Mouse (Mus musculus) left cerebral cortex, adult 18-20 months (tissue): ENCODE results near the gene Trnt1. TPM values are rescaled to one million over a fixed set of nuclear protein-coding genes. Genes with fewer than 3 reads are reported as not detected.

ENCODE experiments used
- DNase-seq, 2 experiments: peaks; one replicate each; pipeline ENCODE4 v3.0.0; 2021 to 2022; ENCODE audit warnings: low spot score in 2 of 2, mixed read lengths in 1 of 2
- long read RNA-seq, 2 experiments: library from polyadenylated mRNA; stranded (forward); transcript quantifications; one replicate each; pipeline ENCODE4 v2.0.0; 2021
- total RNA-seq, 2 experiments: library from RNA; stranded (reverse); gene quantifications; 2 replicates each; pipeline ENCODE4 v1.2.3; 2021

Trnt1 gene
- total RNA-seq, result 10 to 100 TPM; 51.4 to 55.0 TPM
- long read RNA-seq, experiment 1, transcript Trnt1-203 (9 exons, 1,398 nt), result minor isoform, 19 of 77 reads
- long read RNA-seq, experiment 1, transcript Trnt1-201 (9 exons, 2,283 nt), result major isoform, 39 of 77 reads
- long read RNA-seq, experiment 1, partial matches to known transcripts, result 10 of 77 reads
- long read RNA-seq, experiment 1, other reads (novel, unspliced or antisense), result 8 of 77 reads
- long read RNA-seq, experiment 2, transcript Trnt1-201 (9 exons, 2,283 nt), result major isoform, 35 of 77 reads
- long read RNA-seq, experiment 2, transcript Trnt1-203 (9 exons, 1,398 nt), result minor isoform, 18 of 77 reads
- long read RNA-seq, experiment 2, partial matches to known transcripts, result 21 of 77 reads
- long read RNA-seq, experiment 2, other reads (novel, unspliced or antisense), result 3 of 77 reads

- DNase-seq, result peak; percentile 97
Observed at GRCm38 (mm10) chr6:106768640-106769289, at the start of gene Trnt1. Trnt1 (plus strand) TSS chr6:106769120.

GRCm38 (mm10) chr6:106725642-106726041 is 43.3 kb upstream of the Trnt1 start:
- DNase-seq, result no peak

GRCm38 (mm10) chr6:106726078-106726477 is 42.8 kb upstream of the Trnt1 start:
- no peak for DNase-seq

- no peak for DNase-seq
Observed at GRCm38 (mm10) chr6:106727703-106728102, 41.2 kb upstream of the Trnt1 start.

GRCm38 (mm10) chr6:106729682-106730314 is 39.1 kb upstream of the Trnt1 start:
- no peak for DNase-seq

- no peak for DNase-seq
Observed at GRCm38 (mm10) chr6:106732563-106732962, 36.4 kb upstream of the Trnt1 start.

- no peak for DNase-seq
Observed at GRCm38 (mm10) chr6:106738229-106738628, 30.7 kb upstream of the Trnt1 start.

- DNase-seq, result no peak
Observed at GRCm38 (mm10) chr6:106740244-106740825, 28.6 kb upstream of the Trnt1 start.

GRCm38 (mm10) chr6:106743556-106744233 is 25.2 kb upstream of the Trnt1 start:
- no peak for DNase-seq

- DNase-seq, result no peak
Observed at GRCm38 (mm10) chr6:106745673-106746394, 23.1 kb upstream of the Trnt1 start.

- DNase-seq, result no peak
Observed at GRCm38 (mm10) chr6:106747251-106747650, 21.7 kb upstream of the Trnt1 start.

- no peak for DNase-seq
Observed at GRCm38 (mm10) chr6:106747804-106748203, 21.1 kb upstream of the Trnt1 start.

GRCm38 (mm10) chr6:106748887-106749388 is 20.0 kb upstream of the Trnt1 start, which contains the start of gene Il5ra:
Il5ra (minus strand) TSS chr6:106749037.
- no peak for DNase-seq

- no peak for DNase-seq
Observed at GRCm38 (mm10) chr6:106750291-106750690, 18.6 kb upstream of the Trnt1 start.

- no peak for DNase-seq
Observed at GRCm38 (mm10) chr6:106758299-106758698, 10.6 kb upstream of the Trnt1 start.

GRCm38 (mm10) chr6:106760473-106761218 is 8.3 kb upstream of the Trnt1 start:
- DNase-seq, result no peak

GRCm38 (mm10) chr6:106761486-106761885 is 7.4 kb upstream of the Trnt1 start:
- DNase-seq, result no peak

GRCm38 (mm10) chr6:106765892-106766291 is 3.0 kb upstream of the Trnt1 start:
- DNase-seq, result no peak

GRCm38 (mm10) chr6:106766774-106767173 is 2.1 kb upstream of the Trnt1 start:
- no peak for DNase-seq
